Mouse (Mus musculus) urinary bladder, postnatal 36 days (tissue): Measurements from ENCODE around the gene Fbxo40.

Experiments used
- DNase-seq, 2 experiments: peaks; one replicate each; pipeline ENCODE4 v3.0.0; 2022; ENCODE audit warnings: low spot score in 2 of 2, mixed read lengths in 1 of 2

Fbxo40 gene

GRCm38 (mm10) chr16:36946459-36947159 is 43.7 kb downstream of the Fbxo40 start:
- DNase-seq = no peak

- DNase-seq = no peak
Observed at GRCm38 (mm10) chr16:36944895-36945424, 45.3 kb downstream of the Fbxo40 start.

GRCm38 (mm10) chr16:36943591-36943990 is 46.7 kb downstream of the Fbxo40 start:
- DNase-seq = no peak

GRCm38 (mm10) chr16:36941895-36942294 is 48.4 kb downstream of the Fbxo40 start:
- DNase-seq = no peak

- DNase-seq = no peak
Observed at GRCm38 (mm10) chr16:36941137-36941727, 49.0 kb downstream of the Fbxo40 start.

- no peak for DNase-seq
Observed at GRCm38 (mm10) chr16:36935814-36936213, 54.5 kb downstream of the Fbxo40 start.

- no peak for DNase-seq
Observed at GRCm38 (mm10) chr16:36934841-36935620, 55.2 kb downstream of the Fbxo40 start, which contains the start of gene Hcls1. Hcls1 (plus strand) TSS chr16:36934983.

- DNase-seq = peak in 1 of 2 experiments; percentile 27
Observed at GRCm38 (mm10) chr16:36934131-36934840, 56.0 kb downstream of the Fbxo40 start.

- no peak for DNase-seq
Observed at GRCm38 (mm10) chr16:36932546-36932945, 57.7 kb downstream of the Fbxo40 start.

GRCm38 (mm10) chr16:36931976-36932375 is 58.3 kb downstream of the Fbxo40 start:
- no peak for DNase-seq

- DNase-seq = no peak
Observed at GRCm38 (mm10) chr16:36931381-36931780, 58.9 kb downstream of the Fbxo40 start.

- DNase-seq = no peak
Observed at GRCm38 (mm10) chr16:36930231-36931136, 59.8 kb downstream of the Fbxo40 start.

- DNase-seq = no peak
Observed at GRCm38 (mm10) chr16:36929216-36929615, 61.1 kb downstream of the Fbxo40 start.

GRCm38 (mm10) chr16:36928106-36928500 is 62.2 kb downstream of the Fbxo40 start:
- no peak for DNase-seq

GRCm38 (mm10) chr16:36927495-36928105 is 62.7 kb downstream of the Fbxo40 start:
- DNase-seq = no peak

GRCm38 (mm10) chr16:36926514-36927447 is 63.5 kb downstream of the Fbxo40 start:
- DNase-seq = no peak

- DNase-seq = no peak
Observed at GRCm38 (mm10) chr16:36925797-36926196, 64.5 kb downstream of the Fbxo40 start.

GRCm38 (mm10) chr16:36925351-36925750 is 64.9 kb downstream of the Fbxo40 start:
- DNase-seq = no peak

- DNase-seq = no peak
Observed at GRCm38 (mm10) chr16:36924312-36924711, 66.0 kb downstream of the Fbxo40 start.
